Mouse (Mus musculus) MEL (cell line): Measurements from ENCODE around the gene Pid1. TPM values are rescaled to one million over a fixed set of nuclear protein-coding genes. Genes with fewer than 3 reads are reported as not detected.

Experiments used
- DNase-seq: peaks from one replicate; pipeline ENCODE4 v3.0.0; 2011; ENCODE audit warnings: low read depth, low spot score
- H3K27ac ChIP-seq: 2 replicates; pipeline ENCODE4 v1.5.1; 2012; ENCODE audit warnings: low read depth, mild to moderate bottlenecking, control low read depth, low read length, moderate library complexity; ENCODE audit not compliant: control insufficient read depth
- H3K27me3 ChIP-seq, 2 experiments: fragments of 150-350 bp in 1 of 2; sonication (generic) in 1 of 2; 2 replicates each; pipeline ENCODE4 v1.6.1; 2012; ENCODE audit warnings: low read length in 2 of 2, mild to moderate bottlenecking in 2 of 2, improper control_type of control experiment in 1 of 2, moderate library complexity in 1 of 2; ENCODE audit not compliant: insufficient read depth in 2 of 2, control insufficient read depth in 1 of 2
- H3K36me3 ChIP-seq, 2 experiments: 2 replicates each; pipeline ENCODE4 v1.6.1; 2012 to 2014; ENCODE audit warnings: low read length in 2 of 2, improper control_type of control experiment in 1 of 2, inconsistent platforms in 1 of 2, mild to moderate bottlenecking in 1 of 2; ENCODE audit not compliant: insufficient read depth in 2 of 2, control insufficient read depth in 1 of 2
- H3K4me1 ChIP-seq, 2 experiments: fragments of 150-350 bp in 1 of 2; sonication (generic) in 1 of 2; 2 replicates each; pipeline ENCODE4 v1.6.1; 2012; ENCODE audit warnings: low read length in 2 of 2, improper control_type of control experiment in 1 of 2, mild to moderate bottlenecking in 1 of 2; ENCODE audit not compliant: insufficient read depth in 2 of 2, control insufficient read depth in 1 of 2
- H3K4me3 ChIP-seq, 2 experiments: fragments of 150-350 bp in 1 of 2; sonication (generic) in 1 of 2; 2 replicates each; pipeline ENCODE4 v1.5.1; 2012; ENCODE audit warnings: low read depth in 2 of 2, low read length in 2 of 2, mild to moderate bottlenecking in 2 of 2, moderate library complexity in 2 of 2, control low read depth in 1 of 2, improper control_type of control experiment in 1 of 2; ENCODE audit not compliant: control insufficient read depth in 1 of 2, insufficient read depth in 1 of 2
- H3K79me2 ChIP-seq: 2 replicates; pipeline ENCODE4 v1.6.1; 2012; ENCODE audit warnings: mild to moderate bottlenecking, low read length, moderate library complexity; ENCODE audit not compliant: control insufficient read depth, poor library complexity, insufficient read depth
- H3K9ac ChIP-seq: 2 replicates; pipeline ENCODE4 v1.6.1; 2012; ENCODE audit warnings: low read depth, mild to moderate bottlenecking, control low read depth, low read length, moderate library complexity; ENCODE audit not compliant: control insufficient read depth, poor library complexity, severe bottlenecking
- H3K9me3 ChIP-seq: fragments of 150-350 bp; sonication (generic); replicated peaks from 2 replicates; pipeline ENCODE4 v1.6.1; 2012; ENCODE audit warnings: mild to moderate bottlenecking, low read length, improper control_type of control experiment, moderate library complexity; ENCODE audit not compliant: insufficient read depth
- CHD2 ChIP-seq: IDR thresholded peaks from 2 replicates; pipeline ENCODE4 v1.6.1; 2011; ENCODE audit warnings: low read length, improper control_type of control experiment
- ELF1 ChIP-seq: IDR thresholded peaks from 2 replicates; pipeline ENCODE4 v1.6.1; 2014; ENCODE audit warnings: low read depth, mild to moderate bottlenecking, inconsistent platforms, low read length, improper control_type of control experiment, moderate library complexity
- EP300 ChIP-seq, 2 experiments: IDR thresholded peaks; 2 replicates each; pipeline ENCODE4 v1.6.1; 2011; ENCODE audit warnings: improper control_type of control experiment in 2 of 2, low read length in 2 of 2, low read depth in 1 of 2, mild to moderate bottlenecking in 1 of 2
- ETS1 ChIP-seq: IDR thresholded peaks from 2 replicates; pipeline ENCODE4 v1.6.1; 2012; ENCODE audit warnings: low read depth, mild to moderate bottlenecking, inconsistent platforms, low read length, improper control_type of control experiment, moderate library complexity
- GABPA ChIP-seq: IDR thresholded peaks from 2 replicates; pipeline ENCODE4 v1.6.1; 2012; ENCODE audit warnings: low read depth, mild to moderate bottlenecking, inconsistent platforms, low read length, improper control_type of control experiment, moderate library complexity
- GATA1 ChIP-seq: IDR thresholded peaks from 2 replicates; pipeline ENCODE4 v1.6.1; 2011; ENCODE audit warnings: low read depth, low read length, improper control_type of control experiment
- KAT2A ChIP-seq: conservative IDR thresholded peaks from 2 replicates; pipeline ENCODE4 v1.6.1; 2012; ENCODE audit warnings: low read depth, low read length, improper control_type of control experiment, inconsistent platforms
- MAX ChIP-seq: IDR thresholded peaks from 2 replicates; pipeline ENCODE4 v1.6.1; 2011; ENCODE audit warnings: low read length, improper control_type of control experiment
- MAZ ChIP-seq: IDR thresholded peaks from 2 replicates; pipeline ENCODE4 v1.6.1; 2012; ENCODE audit warnings: low read depth, mild to moderate bottlenecking, inconsistent platforms, low read length, improper control_type of control experiment
- MEF2A ChIP-seq: IDR thresholded peaks from 2 replicates; pipeline ENCODE4 v1.6.1; 2014; ENCODE audit warnings: low read depth, mild to moderate bottlenecking, inconsistent platforms, low read length, improper control_type of control experiment; ENCODE audit not compliant: poor library complexity, insufficient replicate concordance, severe bottlenecking; ENCODE audit errors: extremely low read depth
- MXI1 ChIP-seq: IDR thresholded peaks from 2 replicates; pipeline ENCODE4 v1.6.1; 2011; ENCODE audit warnings: mild to moderate bottlenecking, low read depth, low read length, improper control_type of control experiment
- MYB ChIP-seq: IDR thresholded peaks from 2 replicates; pipeline ENCODE4 v1.6.1; 2011; ENCODE audit warnings: mild to moderate bottlenecking, low read depth, low read length, improper control_type of control experiment
- MYC ChIP-seq: IDR thresholded peaks from 2 replicates; pipeline ENCODE4 v1.6.1; 2011; ENCODE audit warnings: low read depth, mild to moderate bottlenecking, low read length, improper control_type of control experiment, moderate library complexity
- POLR2A ChIP-seq, 2 experiments: IDR thresholded peaks; 2 replicates each; pipeline ENCODE4 v1.6.1; 2011 to 2012; ENCODE audit warnings: low read length in 2 of 2, mild to moderate bottlenecking in 2 of 2, control low read depth in 1 of 2, improper control_type of control experiment in 1 of 2, low read depth in 1 of 2, moderate library complexity in 1 of 2; ENCODE audit not compliant: control insufficient read depth in 1 of 2, insufficient read depth in 1 of 2, poor library complexity in 1 of 2
- POLR2AphosphoS2 ChIP-seq: IDR thresholded peaks from 2 replicates; pipeline ENCODE4 v1.6.1; 2011; ENCODE audit warnings: low read length, improper control_type of control experiment
- RAD21 ChIP-seq: IDR thresholded peaks from 2 replicates; pipeline ENCODE4 v1.6.1; 2011; ENCODE audit warnings: mild to moderate bottlenecking, low read depth, low read length, improper control_type of control experiment
- RCOR1 ChIP-seq: IDR thresholded peaks from 2 replicates; pipeline ENCODE4 v1.6.1; 2012; ENCODE audit warnings: low read depth, mild to moderate bottlenecking, inconsistent platforms, low read length, improper control_type of control experiment
- SIN3A ChIP-seq: IDR thresholded peaks from 2 replicates; pipeline ENCODE4 v1.6.1; 2012; ENCODE audit warnings: low read length, improper control_type of control experiment, inconsistent platforms
- SMC3 ChIP-seq: IDR thresholded peaks from 2 replicates; pipeline ENCODE4 v1.6.1; 2011; ENCODE audit warnings: low read depth, low read length, improper control_type of control experiment
- TBP ChIP-seq: IDR thresholded peaks from 2 replicates; pipeline ENCODE4 v1.8.0; 2011; ENCODE audit warnings: low read depth, low read length, improper control_type of control experiment
- UBTF ChIP-seq: IDR thresholded peaks from 2 replicates; pipeline ENCODE4 v1.6.1; 2012; ENCODE audit warnings: low read depth, mild to moderate bottlenecking, inconsistent platforms, low read length, improper control_type of control experiment, moderate library complexity, borderline replicate concordance; ENCODE audit not compliant: insufficient read depth
- ZKSCAN1 ChIP-seq: IDR thresholded peaks from 2 replicates; pipeline ENCODE4 v1.6.1; 2012; ENCODE audit warnings: low read depth, mild to moderate bottlenecking, inconsistent platforms, low read length, improper control_type of control experiment, moderate library complexity
- polyA plus RNA-seq, 2 experiments: library from polyadenylated mRNA; stranded (reverse) in 1 of 2; unstranded in 1 of 2; fragments of >175 nt in 1 of 2; fragments of >200 nt in 1 of 2; gene quantifications; 2 replicates each; pipeline versions ENCODE4 v1.2.1 to v1.2.4; 2012; ENCODE audit warnings: low replicate concordance in 2 of 2, low read depth in 1 of 2; ENCODE audit not compliant: insufficient read length in 2 of 2, insufficient read depth in 1 of 2, missing spikeins in 1 of 2
- total RNA-seq: library from RNA; depleted of rRNA; stranded (reverse); fragments of 300-350 nt; gene quantifications from 2 replicates; pipeline ENCODE4 v1.2.3, GENCODE M21; 2012

The Pid1 gene
- total and polyA plus RNA-seq, 3 experiments = not detected

GRCm38 (mm10) chr1:84318569-84318968 is 45.4 kb downstream of the Pid1 start:
- TF ChIP-seq GATA1 (no peak), POLR2AphosphoS2 (no peak), MAZ (no peak), SIN3A (no peak)
- H3K27me3 ChIP-seq = no peaks in the 10 kb centered on the region
- H3K4me1 ChIP-seq = no peaks in the 10 kb centered on the region
- H3K36me3 ChIP-seq = no peaks in the 10 kb centered on the region
- H3K27ac ChIP-seq = no peak overlapping the region
- no peak overlapping the region for H3K4me3 ChIP-seq
- no peak overlapping the region for H3K9ac ChIP-seq
- H3K79me2 ChIP-seq = no peaks in the 10 kb centered on the region
- H3K9me3 ChIP-seq = no peaks in the 10 kb centered on the region
- no peak for DNase-seq

- Histone ChIP-seq H3K27ac (no peak overlapping the region), H3K4me3 (no peak overlapping the region), H3K36me3 (no peaks in the 10 kb centered on the region), H3K4me1 (no peaks in the 10 kb centered on the region), H3K9me3 (no peaks in the 10 kb centered on the region), H3K9ac (no peak overlapping the region), H3K79me2 (no peaks in the 10 kb centered on the region), H3K27me3 (no peaks in the 10 kb centered on the region)
- DNase-seq = no peak
- TF ChIP-seq MYB (no peak), MYC (no peak), MEF2A (no peak), KAT2A (no peak), SMC3 (no peak), UBTF (no peak), MAZ (no peak), MXI1 (no peak), TBP (no peak), ELF1 (no peak), ETS1 (no peak), MAX (no peak), RCOR1 (no peak), RAD21 (no peak), GABPA (no peak), ZKSCAN1 (no peak), POLR2A (IDR thresholded peaks at IDR 0.05; ENCODE audit: control insufficient read depth in 1 of 2, insufficient read depth in 1 of 2, low read depth in 1 of 2, low read length in 2 of 2, poor library complexity in 1 of 2) (no peak), EP300 (IDR thresholded peaks at IDR 0.05; ENCODE audit: low read depth in 1 of 2, low read length in 2 of 2) (no peak), CHD2 (no peak)
These were observed 46.2 kb downstream of the Pid1 start for GRCm38 (mm10) chr1:84317827-84318226.
